Mouse (Mus musculus): Measurements from ENCODE around the gene Pard6b. TPM values are rescaled to one million over a fixed set of nuclear protein-coding genes. Genes with fewer than 3 reads are reported as not detected.

The Pard6b gene
- total RNA-seq, 2 experiments from 2014 or later, result 2.7 to 9.6 TPM

GRCm38 (mm10) chr2:168125288-168126089 is 44.7 kb downstream of the Pard6b start:
- DNase-seq (ENCODE audit: low spot score in 2 of 2), result no peak

- no peak for DNase-seq (ENCODE audit: low spot score in 2 of 2)
Observed at GRCm38 (mm10) chr2:168127767-168128166, 47.0 kb downstream of the Pard6b start.

- DNase-seq (ENCODE audit: low spot score in 2 of 2), result peak; percentile 84 to 87
Observed at GRCm38 (mm10) chr2:168128211-168128859, 47.5 kb downstream of the Pard6b start.

- DNase-seq (ENCODE audit: low spot score in 2 of 2), result no peak
Observed at GRCm38 (mm10) chr2:168130046-168130445, 49.2 kb downstream of the Pard6b start.

GRCm38 (mm10) chr2:168137161-168137560 is 56.4 kb downstream of the Pard6b start:
- DNase-seq (ENCODE audit: low spot score in 2 of 2), result no peak

- no peak for DNase-seq (ENCODE audit: low spot score in 2 of 2)
Observed at GRCm38 (mm10) chr2:168143794-168144193, 63.0 kb downstream of the Pard6b start.

GRCm38 (mm10) chr2:168145437-168145836 is 64.6 kb downstream of the Pard6b start:
- DNase-seq (ENCODE audit: low spot score in 2 of 2), result no peak

- no peak for DNase-seq (ENCODE audit: low spot score in 2 of 2)
Observed at GRCm38 (mm10) chr2:168147722-168148432, 67.1 kb downstream of the Pard6b start.

GRCm38 (mm10) chr2:168149241-168149640 is 68.4 kb downstream of the Pard6b start:
- no peak for DNase-seq (ENCODE audit: low spot score in 2 of 2)

Small RNA genes within 50 kb of the gene (microRNA-seq; reads per million reads assigned to microRNA genes)
- gene Gm24327, result not detected

Other genes starting within 250 kb of the Pard6b start
- 10 to 100 TPM; 49.4 to 58.7 TPM for gene Ptpn1, start 148.9 kb upstream of the Pard6b start, total RNA-seq (2021)
- gene Ripor3, start 70.4 kb upstream of the Pard6b start, total RNA-seq (2021), result 1 to 10 TPM; 5.2 to 5.4 TPM
- gene Adnp, start 126.1 kb downstream of the Pard6b start, total RNA-seq (2021), result 10 to 100 TPM; 81.3 to 94.6 TPM
- gene Gm20716, start 149.4 kb downstream of the Pard6b start, total RNA-seq (2021), result 10 to 100 TPM; 34.4 to 43.4 TPM
- 100 to 1,000 TPM in 1 of 2 experiments, 10 to 100 TPM in 1; 93.0 to 109 TPM for gene Dpm1, start 149.6 kb downstream of the Pard6b start, total RNA-seq (2021)
- 10 to 100 TPM; 13.4 to 13.6 TPM for gene Mocs3, start 149.6 kb downstream of the Pard6b start, total RNA-seq (2021)
- gene Kcng1, start 200.7 kb downstream of the Pard6b start, total RNA-seq (2021), result under 1 TPM; 0.25 to 0.48 TPM

All from adrenal gland, postnatal 4 days (tissue).